Mouse (Mus musculus) liver, embryonic 14.5 days (tissue): ENCODE results near the gene Lrrc7. TPM values are rescaled to one million over a fixed set of nuclear protein-coding genes. Genes with fewer than 3 reads are reported as not detected.

Source experiments
- ATAC-seq: fragments of 200-750 bp; cut with Nextera tagmentation; 2 replicates; pipeline ENCODE4 v1.8.0; 2017; ENCODE audit warnings: moderate number of reproducible peaks, mild to moderate bottlenecking, moderate library complexity; ENCODE audit not compliant: insufficient read depth
- DNase-seq, 3 experiments: peaks; one replicate each; pipeline ENCODE4 v3.0.0-alpha.2; 2012 to 2013; ENCODE audit warnings: low read depth in 3 of 3, low spot score in 3 of 3
- H3K27ac ChIP-seq: fragments of 300-500 bp; sonication (generic); 2 replicates; pipeline ENCODE4 v1.5.1; 2014; ENCODE audit warnings: moderate library complexity, mild to moderate bottlenecking, control low read depth, inconsistent platforms
- H3K27me3 ChIP-seq: fragments of 300-500 bp; sonication (generic); 2 replicates; pipeline ENCODE4 v1.6.1; 2014; ENCODE audit warnings: mild to moderate bottlenecking, low read length, moderate library complexity; ENCODE audit not compliant: control insufficient read depth, insufficient read depth
- H3K36me3 ChIP-seq: fragments of 300-500 bp; sonication (generic); replicated peaks from 2 replicates; pipeline ENCODE4 v1.6.1; 2014; ENCODE audit warnings: low read depth; ENCODE audit not compliant: control insufficient read depth, insufficient read depth
- H3K4me1 ChIP-seq, 2 experiments: fragments of 200-500 bp in 1 of 2; fragments of 300-500 bp in 1 of 2; sonication (generic) in 1 of 2; replicated peaks; 2 replicates each; pipeline ENCODE4 v1.6.1; 2012 to 2014; ENCODE audit warnings: antibody characterized with exemption in 1 of 2, inconsistent platforms in 1 of 2, low read length in 1 of 2; ENCODE audit not compliant: control insufficient read depth in 2 of 2, insufficient read depth in 2 of 2
- H3K4me2 ChIP-seq: fragments of 300-500 bp; sonication (generic); 2 replicates; pipeline ENCODE4 v1.6.1; 2014; ENCODE audit warnings: low read depth, mild to moderate bottlenecking, control low read depth, moderate library complexity
- H3K4me3 ChIP-seq, 2 experiments: fragments of 200-500 bp in 1 of 2; fragments of 300-500 bp in 1 of 2; sonication (generic) in 1 of 2; 2 replicates each; pipeline ENCODE4 v1.5.1; 2012 to 2014; ENCODE audit warnings: low read depth in 2 of 2, low read length in 2 of 2, mild to moderate bottlenecking in 2 of 2, control low read depth in 1 of 2, inconsistent platforms in 1 of 2, moderate library complexity in 1 of 2; ENCODE audit not compliant: insufficient read depth in 1 of 2
- H3K9ac ChIP-seq: fragments of 300-500 bp; sonication (generic); replicated peaks from 2 replicates; pipeline ENCODE4 v1.6.1; 2014; ENCODE audit warnings: mild to moderate bottlenecking, control low read depth, moderate library complexity
- H3K9me3 ChIP-seq: fragments of 300-500 bp; sonication (generic); 2 replicates; pipeline ENCODE4 v1.6.1; 2016; ENCODE audit warnings: low read length, mixed read lengths; ENCODE audit not compliant: control insufficient read depth
- CTCF ChIP-seq: IDR thresholded peaks from 2 replicates; pipeline ENCODE4 v1.5.1; 2016; ENCODE audit warnings: antibody characterized with exemption, low read depth, control low read depth
- EP300 ChIP-seq: IDR thresholded peaks from 2 replicates; pipeline ENCODE4 v1.6.1; 2016; ENCODE audit warnings: antibody characterized with exemption, low read depth
- WGBS: fragments of 180-500 bp; shearing (Covaris S2); extraction: QIAGEN DNeasy Blood & Tissue Kit; methylation state at CpG from one replicate; pipeline ENCODE4 v1.1.7; 2014; ENCODE audit not compliant: insufficient replicate concordance; 5-methylcytosine and 5-hydroxymethylcytosine counted together
- polyA plus RNA-seq, 2 experiments: library from polyadenylated mRNA; depleted of rRNA in 1 of 2; stranded (reverse) in 1 of 2; unstranded in 1 of 2; fragments of >200 nt; fragmentation: Nextera tagmentation in 1 of 2; extraction: Ambion mirVana in 1 of 2; gene quantifications; 2 replicates each; pipeline versions ENCODE4 v1.2.1 to v1.2.3; 2012 to 2014

The Lrrc7 gene
- polyA plus RNA-seq, 2 experiments: under 0.01 to 0.03 TPM

DNA sequence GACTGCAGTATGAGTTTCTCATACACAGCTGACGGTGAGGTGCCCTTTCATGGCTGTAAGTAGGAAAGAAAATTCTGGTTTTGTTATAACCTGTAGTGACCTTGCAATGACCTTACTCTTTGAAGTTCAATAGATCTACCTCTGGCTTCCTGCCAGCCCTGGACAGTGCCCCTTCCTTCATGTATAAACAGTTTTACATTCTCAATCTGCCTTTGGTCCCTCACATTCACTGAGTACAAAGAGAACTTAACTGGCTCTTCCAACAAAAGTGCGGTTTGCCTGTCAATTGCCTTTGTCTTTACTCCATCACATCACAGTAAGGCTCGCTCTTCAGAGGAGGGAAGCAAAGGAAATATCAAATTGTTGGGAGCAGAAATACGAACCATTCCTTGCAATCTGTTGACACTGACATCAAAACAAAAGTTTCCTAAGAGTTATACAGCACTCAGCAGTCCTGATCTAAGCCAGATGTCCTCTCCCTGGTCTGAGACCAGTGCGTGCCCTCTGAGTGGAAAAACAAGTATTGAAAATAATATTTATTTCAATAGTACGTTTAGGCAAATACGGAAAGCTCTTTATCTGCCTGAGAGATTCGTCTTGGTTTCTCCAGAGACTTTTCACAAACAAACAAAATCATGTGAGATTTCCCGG, 493.3 kb downstream of the Lrrc7 start:
- no peak for TF ChIP-seq EP300
- no peak for TF ChIP-seq CTCF
- peak in 2 of 3 experiments; percentile 6 to 7 for DNase-seq
- Histone ChIP-seq H3K9ac (no peak overlapping the region), H3K27ac (no peak overlapping the region), H3K27me3 (no peaks in the 10 kb centered on the region), H3K4me1 (no peaks in the 10 kb centered on the region; a peak in 1 of 4 replicates), H3K4me3 (no peak overlapping the region), H3K36me3 (no peaks in the 10 kb centered on the region; the same call in none of the 2 replicates), H3K4me2 (no peak overlapping the region), H3K9me3 (no peaks in the 10 kb centered on the region)
- peak; percentile 23; the same call in 1 of the 2 replicates for ATAC-seq
- 69% methylated on average over 9 of the region's 9 CpGs for WGBS

GRCm38 (mm10) chr3:158067916-158068315, 494.1 kb downstream of the Lrrc7 start:
- Histone ChIP-seq H3K36me3 (no peaks in the 10 kb centered on the region; the same call in none of the 2 replicates), H3K4me2 (no peak overlapping the region), H3K4me3 (no peak overlapping the region), H3K27ac (no peak overlapping the region), H3K4me1 (no peaks in the 10 kb centered on the region; a peak in 1 of 4 replicates), H3K9me3 (no peaks in the 10 kb centered on the region), H3K9ac (no peak overlapping the region), H3K27me3 (no peaks in the 10 kb centered on the region)
- no peak for ATAC-seq
- 73% methylated on average over 7 of the region's 7 CpGs for WGBS
- TF ChIP-seq EP300: no peak
- no peak for TF ChIP-seq CTCF
- no peak for DNase-seq

DNA sequence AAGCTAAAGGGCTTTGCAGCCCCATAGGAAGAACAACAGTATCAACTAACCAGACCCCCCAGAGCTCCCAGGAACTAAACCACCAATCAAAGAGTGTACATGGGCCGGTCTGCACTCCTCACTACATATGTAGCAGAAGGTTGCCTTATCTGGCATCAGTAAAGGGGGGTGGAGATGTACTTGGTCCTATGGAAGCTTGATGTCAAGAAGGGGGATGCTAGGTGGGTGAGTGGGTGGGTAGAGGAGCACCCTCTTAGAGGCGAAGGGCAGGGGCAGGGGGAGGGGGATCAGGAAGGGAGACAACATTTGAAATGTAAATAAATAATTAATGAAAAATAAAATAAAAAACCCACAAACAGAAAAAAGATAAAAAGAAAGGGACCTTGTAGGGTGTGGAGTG, 496.8 kb downstream of the Lrrc7 start:
- H3K27ac ChIP-seq: no peak overlapping the region
- no peak overlapping the region for H3K4me2 ChIP-seq
- DNase-seq: no peak
- no peaks in the 10 kb centered on the region; a peak in 1 of 4 replicates for H3K4me1 ChIP-seq
- no peak overlapping the region for H3K9ac ChIP-seq
- no peak for TF ChIP-seq CTCF
- TF ChIP-seq EP300: no peak
- no peaks in the 10 kb centered on the region for H3K27me3 ChIP-seq
- no peak for ATAC-seq
- 81% methylated on average over 2 of the region's 2 CpGs for WGBS
- H3K4me3 ChIP-seq: no peak overlapping the region
- H3K36me3 ChIP-seq: no peaks in the 10 kb centered on the region; the same call in none of the 2 replicates
- H3K9me3 ChIP-seq: no peaks in the 10 kb centered on the region

GRCm38 (mm10) chr3:158061811-158062523, 500.1 kb downstream of the Lrrc7 start:
- TF ChIP-seq EP300 (0 out of 2 replicates have a peak, but pooled peaks have one; percentile 12), CTCF (no peak)
- no peak overlapping the region for H3K4me3 ChIP-seq
- no peaks in the 10 kb centered on the region for H3K4me1 ChIP-seq
- H3K4me2 ChIP-seq: no peak overlapping the region
- H3K27ac ChIP-seq: no peak overlapping the region
- H3K27me3 ChIP-seq: no peaks in the 10 kb centered on the region
- ATAC-seq (peak; percentile 65), DNase-seq (peak; percentile 19 to 24 (median 20))
- H3K9me3 ChIP-seq: no peaks in the 10 kb centered on the region
- H3K9ac ChIP-seq: no peak overlapping the region
- 65% methylated on average over 5 of the region's 5 CpGs for WGBS
- peaks cover 9% of the 10 kb centered on the region for H3K36me3 ChIP-seq

DNA sequence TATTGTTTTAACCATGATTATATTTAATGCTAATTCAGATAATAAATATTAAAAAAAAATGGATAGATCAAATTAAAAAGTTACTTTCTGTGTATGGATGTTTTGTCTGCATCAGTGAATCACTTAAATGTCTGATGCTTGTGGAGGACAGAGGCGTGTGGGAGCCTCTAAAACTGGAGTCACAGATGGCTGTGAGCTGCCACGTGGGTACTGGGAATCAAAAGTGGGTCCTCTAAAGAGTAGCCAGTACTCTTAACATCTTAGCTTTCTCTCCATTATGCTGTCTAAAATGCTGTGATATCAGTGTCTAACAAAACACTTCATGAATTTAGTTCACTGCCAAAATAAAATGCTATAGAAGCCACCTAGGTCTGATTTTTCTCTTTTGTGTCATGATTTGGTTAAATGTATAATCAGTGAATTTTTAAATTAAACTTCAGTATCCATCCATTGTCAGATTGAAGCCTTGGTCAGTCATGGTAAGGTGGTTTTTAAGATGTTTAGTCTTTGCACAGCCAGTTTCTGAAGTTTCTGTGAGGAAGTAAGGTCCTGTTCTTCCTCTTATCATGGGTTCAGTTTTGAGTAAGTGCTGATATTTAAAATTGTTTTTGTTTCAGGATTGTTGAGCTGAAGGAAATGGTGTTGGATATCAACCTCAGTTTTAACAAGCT, 501.3 kb downstream of the Lrrc7 start:
- no peaks in the 10 kb centered on the region for H3K4me1 ChIP-seq
- no peak overlapping the region for H3K9ac ChIP-seq

More for the DNA sequence above, 501.3 kb downstream of the Lrrc7 start:
- H3K27me3 ChIP-seq: no peaks in the 10 kb centered on the region
- H3K4me3 ChIP-seq: no peak overlapping the region
- DNase-seq: no peak
- H3K27ac ChIP-seq: no peak overlapping the region
- no peak for ATAC-seq
- no peaks in the 10 kb centered on the region for H3K9me3 ChIP-seq
- WGBS: 65% methylated on average over 2 of the region's 2 CpGs
- H3K4me2 ChIP-seq: no peak overlapping the region
- TF ChIP-seq EP300 (no peak), CTCF (no peak)
- peaks cover 19% of the 10 kb centered on the region for H3K36me3 ChIP-seq
